Mouse (Mus musculus): ENCODE measurements around the gene Cyp2c66. TPM values are rescaled to one million over a fixed set of nuclear protein-coding genes. Genes with fewer than 3 reads are reported as not detected.
"Not testable (repeated sequence)": the region's sequence is repeated elsewhere in the genome, so short reads cannot be mapped to it uniquely, and the experiment has no call there.

Gene Cyp2c66
- not detected in 2 replicates for polyA plus RNA-seq (2014; fragmentation: Nextera tagmentation; extraction: Ambion mirVana)

GRCm38 (mm10) chr19:39113644-39114043, at the start of gene Cyp2c66:
TSS of gene Cyp2c66 (plus strand) at chr19:39113898.
- Histone ChIP-seq H3K27ac (ENCODE audit: low read depth, low read length) (no peak within 1 kb of the TSS), H3K4me1 (replicated peaks; ENCODE audit: control insufficient read depth, insufficient read depth, low read length) (no peaks in the 10 kb centered on the region), H3K36me3 (ENCODE audit: control insufficient read depth, insufficient read depth, low read length) (no peaks in the 10 kb centered on the region), H3K4me3 (ENCODE audit: low read depth, low read length) (no peak within 1 kb of the TSS), H3K9ac (ENCODE audit: low read depth, low read length) (no peak within 1 kb of the TSS), H3K4me2 (no peak within 1 kb of the TSS), H3K27me3 (replicated peaks; ENCODE audit: control insufficient read depth, insufficient read depth, low read length) (no peaks in the 10 kb centered on the region), H3K9me3 (ENCODE audit: control insufficient read depth, low read length) (no peaks in the 10 kb centered on the region)
- no peak for DNase-seq (ENCODE audit: low spot score)
- 69% methylated on average over 1 of the region's 1 CpGs for WGBS
- ATAC-seq (replicated peaks; ENCODE audit: low FRiP score): no peak

- DNase-seq (ENCODE audit: low spot score); ATAC-seq (replicated peaks; ENCODE audit: low FRiP score); H3K4me1 ChIP-seq (replicated peaks; ENCODE audit: control insufficient read depth, insufficient read depth, low read length); H3K9ac ChIP-seq (ENCODE audit: low read depth, low read length); H3K27me3 ChIP-seq (replicated peaks; ENCODE audit: control insufficient read depth, insufficient read depth, low read length); H3K36me3 ChIP-seq (ENCODE audit: control insufficient read depth, insufficient read depth, low read length); H3K4me2 ChIP-seq; H3K9me3 ChIP-seq (ENCODE audit: control insufficient read depth, low read length); H3K27ac ChIP-seq (ENCODE audit: low read depth, low read length); H3K4me3 ChIP-seq (ENCODE audit: low read depth, low read length): not testable (repeated sequence)
- WGBS: 64% methylated on average over 2 of the region's 2 CpGs
Measured at GRCm38 (mm10) chr19:39098779-39099178, 14.9 kb upstream of the Cyp2c66 start.

- H3K9ac ChIP-seq (ENCODE audit: low read depth, low read length); H3K36me3 ChIP-seq (ENCODE audit: control insufficient read depth, insufficient read depth, low read length); H3K4me3 ChIP-seq (ENCODE audit: low read depth, low read length); H3K4me1 ChIP-seq (replicated peaks; ENCODE audit: control insufficient read depth, insufficient read depth, low read length); DNase-seq (ENCODE audit: low spot score); H3K27ac ChIP-seq (ENCODE audit: low read depth, low read length); ATAC-seq (replicated peaks; ENCODE audit: low FRiP score); H3K27me3 ChIP-seq (replicated peaks; ENCODE audit: control insufficient read depth, insufficient read depth, low read length); H3K9me3 ChIP-seq (ENCODE audit: control insufficient read depth, low read length); H3K4me2 ChIP-seq: not testable (repeated sequence)
- 73% methylated on average over 19 of the region's 19 CpGs for WGBS
Measured at GRCm38 (mm10) chr19:39156836-39157235, 43.1 kb downstream of the Cyp2c66 start.

Other genes with a start within 250 kb of the Cyp2c66 start
- gene Hells, start 183.0 kb upstream of the Cyp2c66 start, polyA plus RNA-seq (2014; fragmentation: Nextera tagmentation; extraction: Ambion mirVana): 81.7 and 82.0 TPM in 2 replicates
- gene Cyp2c55, start 106.9 kb upstream of the Cyp2c66 start, polyA plus RNA-seq (2014; fragmentation: Nextera tagmentation; extraction: Ambion mirVana): not detected in 2 replicates
- not detected in 2 replicates for gene Cyp2c65, start 52.9 kb upstream of the Cyp2c66 start, polyA plus RNA-seq (2014; fragmentation: Nextera tagmentation; extraction: Ambion mirVana)
- gene Cyp2c29, start 155.5 kb downstream of the Cyp2c66 start, polyA plus RNA-seq (2014; fragmentation: Nextera tagmentation; extraction: Ambion mirVana): not detected in 2 replicates